Mouse (Mus musculus): ENCODE measurements around the gene Igfbp4. TPM values are rescaled to one million over a fixed set of nuclear protein-coding genes. Genes with fewer than 3 reads are reported as not detected.
A peak's percentile ranks its signal among the peaks of the same experiment; 100 is the strongest.

Igfbp4 gene
- total RNA-seq, 2 experiments from 2014 or later, result 76.9 to 104 TPM

DNA sequence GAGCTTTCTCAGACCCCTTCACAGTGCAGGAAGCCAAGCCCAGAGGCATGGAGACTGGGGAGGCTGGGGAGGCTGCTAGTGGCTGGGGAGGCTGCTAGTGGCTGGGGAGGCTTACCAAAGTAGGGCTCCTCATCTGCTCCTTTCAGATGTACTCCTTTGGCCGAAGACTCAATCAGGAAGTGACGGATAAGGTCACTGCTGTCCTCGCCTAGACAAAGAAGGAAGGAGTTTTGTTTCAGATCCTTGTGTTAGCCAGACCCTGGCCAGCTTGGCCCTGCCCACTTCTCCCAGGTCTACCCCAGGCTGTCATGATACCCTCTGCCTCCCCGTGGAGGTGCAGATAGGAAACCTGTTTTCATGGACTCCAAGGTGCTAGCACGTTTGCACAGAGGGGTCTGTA is 32.7 kb downstream of the Igfbp4 start:
- no peak for DNase-seq
- intact Hi-C loops (cut with DNase I; ENCODE audit: low total_unique reads), result loop anchor here (5.0 kb wide), 1 partner anchor 39 kb away; no protein-coding TSS in a partner anchor

GRCm38 (mm10) chr11:99076744-99077319 is 35.8 kb downstream of the Igfbp4 start:
- intact Hi-C loops (cut with DNase I; ENCODE audit: low total_unique reads), result no loop called here
- DNase-seq, result no peak

DNA sequence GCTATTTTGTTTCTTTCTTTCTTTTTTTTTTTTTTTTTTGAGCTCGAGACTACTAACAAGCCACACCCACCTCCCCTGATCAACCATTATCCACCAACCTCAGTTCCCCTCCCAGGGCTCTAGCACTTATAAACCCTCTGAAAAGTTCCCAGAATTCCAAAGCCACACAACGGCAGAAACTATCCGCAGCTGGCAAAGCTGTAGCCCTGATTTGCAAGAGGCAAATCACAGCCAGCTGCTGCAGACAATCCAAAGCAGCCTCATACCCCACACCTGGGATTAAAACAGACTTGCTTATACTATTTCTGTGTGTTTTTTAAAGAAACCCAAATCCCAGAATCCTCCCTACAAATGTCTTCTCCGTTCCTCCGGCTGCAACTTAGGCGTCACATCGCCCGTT is 36.8 kb downstream of the Igfbp4 start:
- intact Hi-C loops (cut with DNase I; ENCODE audit: low total_unique reads), result no loop called here
- no peak for DNase-seq

DNA sequence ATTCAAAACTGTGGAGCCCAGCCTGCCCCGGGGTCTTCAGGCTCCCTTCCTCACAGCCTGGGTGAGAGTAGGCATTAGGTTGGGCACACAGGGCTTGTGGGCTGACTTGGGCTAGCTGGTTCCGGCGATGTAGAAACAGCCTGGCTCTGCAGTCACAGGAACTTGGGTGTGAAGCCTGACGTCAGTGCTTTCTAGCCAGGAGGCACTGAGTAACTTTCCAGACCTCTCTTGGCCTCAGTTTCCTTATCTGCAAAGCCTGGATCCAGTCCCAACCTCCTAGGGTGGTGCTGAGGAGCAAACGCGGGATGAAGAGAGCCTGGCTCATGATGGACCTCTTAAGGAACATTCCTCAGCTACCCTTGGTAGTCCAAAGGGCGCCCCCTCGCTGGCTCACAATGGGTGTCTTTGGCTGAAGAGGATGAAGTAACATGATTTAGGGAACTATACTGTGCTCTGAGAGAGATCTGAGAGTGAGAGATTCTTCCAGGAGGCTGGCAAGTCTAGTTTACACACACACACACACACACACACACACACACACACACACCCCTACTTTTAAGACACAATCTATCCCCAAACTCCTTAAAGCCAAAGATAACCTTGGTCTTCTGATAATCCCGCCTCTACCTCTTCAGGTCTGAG is 40.0 kb downstream of the Igfbp4 start:
- intact Hi-C loops (cut with DNase I; ENCODE audit: low total_unique reads), result no loop called here
- no peak for DNase-seq

- DNase-seq, result no peak
Measured at GRCm38 (mm10) chr11:99081566-99081965, 40.5 kb downstream of the Igfbp4 start.

DNA sequence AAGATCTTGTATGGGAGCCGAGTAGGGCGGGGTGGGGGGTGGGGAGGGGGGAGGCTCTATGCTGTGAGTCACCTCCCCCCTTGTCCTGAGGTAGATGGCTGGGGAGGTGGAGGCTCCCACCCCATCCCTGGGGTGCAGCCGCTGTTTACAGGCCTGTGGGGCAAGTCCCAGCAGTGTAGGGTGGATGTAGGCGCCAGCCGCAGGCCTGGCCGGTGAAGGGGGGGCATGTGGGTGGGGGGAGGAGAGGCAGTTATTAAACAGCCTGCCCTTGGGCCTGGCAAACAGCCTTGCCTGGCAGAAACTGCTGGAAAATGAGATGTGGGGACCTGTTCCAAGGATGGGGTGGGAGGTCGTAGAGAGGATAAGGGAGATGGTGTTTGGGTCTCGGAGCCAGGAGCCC is 41.1 kb downstream of the Igfbp4 start:
- intact Hi-C loops (cut with DNase I; ENCODE audit: low total_unique reads), result no loop called here
- no peak for DNase-seq

More at GRCm38 (mm10) chr11:99081566-99081965, 40.5 kb downstream of the Igfbp4 start:
- intact Hi-C loops (cut with DNase I; ENCODE audit: low total_unique reads), result no loop called here

DNA sequence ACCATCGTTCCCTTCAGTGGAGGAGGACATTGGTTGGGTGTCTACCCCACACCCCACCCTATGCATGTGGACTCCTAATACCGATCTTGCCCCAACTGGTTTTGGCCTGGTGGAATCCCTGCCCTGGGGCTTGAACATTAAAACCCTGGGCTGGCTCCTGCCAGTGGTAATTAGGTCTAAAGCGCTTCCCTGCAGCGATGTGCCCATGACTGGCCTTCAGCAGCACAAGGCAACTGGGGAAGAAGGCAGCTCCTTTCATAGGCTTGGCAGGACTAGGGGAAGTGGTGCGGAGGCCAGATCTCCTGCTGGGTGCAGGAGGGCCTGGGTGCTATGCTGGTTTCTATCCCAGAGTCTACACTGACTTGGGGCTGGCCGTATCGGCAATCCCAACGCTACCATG is 42.5 kb downstream of the Igfbp4 start:
- intact Hi-C loops (cut with DNase I; ENCODE audit: low total_unique reads), result no loop called here
- no peak for DNase-seq

DNA sequence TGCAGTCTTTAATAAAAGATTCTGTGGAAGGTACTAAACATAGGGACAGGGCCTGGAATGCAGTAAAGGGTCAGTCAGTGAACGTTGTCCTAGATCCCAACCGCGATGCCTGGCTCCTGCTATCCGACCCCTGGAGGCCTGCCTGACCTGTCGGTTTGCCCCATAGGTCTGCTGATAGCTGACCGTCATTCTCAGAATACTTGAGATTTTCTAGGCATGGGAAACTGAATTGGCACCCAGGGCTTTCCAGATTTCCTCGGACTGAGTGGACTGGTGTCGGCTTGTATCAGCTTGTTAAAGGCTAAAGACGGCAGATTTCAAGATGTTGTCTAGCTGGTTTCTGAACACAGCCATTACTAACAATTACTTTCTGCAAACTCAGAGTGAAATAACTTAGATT is 43.3 kb downstream of the Igfbp4 start:
- intact Hi-C loops (cut with DNase I; ENCODE audit: low total_unique reads), result no loop called here
- no peak for DNase-seq

DNA sequence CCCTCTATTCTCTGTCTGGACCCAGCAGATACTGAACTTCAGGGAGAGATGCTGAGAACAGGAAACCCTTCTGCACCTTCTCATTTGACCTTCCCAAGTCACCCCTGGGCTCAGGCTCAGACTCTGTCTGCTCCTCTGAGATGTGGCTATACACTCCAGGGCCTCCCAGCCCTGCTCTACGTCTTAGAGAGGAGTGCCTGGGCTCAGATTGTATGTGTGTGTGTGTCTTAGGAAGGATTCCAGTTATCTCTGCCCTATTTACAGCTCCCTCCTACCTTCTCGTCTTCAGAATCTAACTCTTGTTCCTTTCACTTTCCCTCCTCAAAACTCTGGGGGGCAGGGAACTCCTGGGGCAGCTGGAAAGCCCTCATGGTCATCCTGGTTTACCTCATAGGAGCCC is 47.4 kb downstream of the Igfbp4 start:
- intact Hi-C loops (cut with DNase I; ENCODE audit: low total_unique reads), result no loop called here
- no peak for DNase-seq

- intact Hi-C loops (cut with DNase I; ENCODE audit: low total_unique reads), result no loop called here
Measured at GRCm38 (mm10) chr11:99089077-99089601, 48.1 kb downstream of the Igfbp4 start, which contains the start of gene Tns4. Tns4 (minus strand) TSS chr11:99089306.

GRCm38 (mm10) chr11:99090391-99090790 is 49.3 kb downstream of the Igfbp4 start:
- intact Hi-C loops (cut with DNase I; ENCODE audit: low total_unique reads), result no loop called here
- DNase-seq, result no peak

More at GRCm38 (mm10) chr11:99089077-99089601, 48.1 kb downstream of the Igfbp4 start, which contains the start of gene Tns4:
- no peak for DNase-seq

DNA sequence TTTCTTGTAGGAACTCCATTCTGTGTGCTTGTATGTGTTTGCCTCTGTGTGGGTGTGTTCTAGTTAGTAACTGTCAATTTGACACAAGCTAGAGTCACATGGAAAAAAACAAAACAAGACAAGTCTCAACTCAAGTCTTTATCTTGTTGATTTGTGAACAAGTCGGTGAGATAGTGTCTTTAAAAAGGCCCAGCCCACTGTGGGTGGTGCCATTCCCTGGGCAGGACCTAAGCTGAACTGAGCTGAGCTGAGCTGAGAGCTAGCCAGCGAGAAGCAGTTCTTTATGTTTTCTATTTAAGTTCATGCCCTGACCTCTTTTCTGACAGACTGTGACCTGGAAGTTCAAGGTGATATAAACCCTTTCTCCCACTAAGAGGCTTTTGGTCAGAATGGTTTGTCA is 50.6 kb downstream of the Igfbp4 start:
- DNase-seq, result no peak
- intact Hi-C loops (cut with DNase I; ENCODE audit: low total_unique reads), result no loop called here

GRCm38 (mm10) chr11:99093740-99094139 is 52.7 kb downstream of the Igfbp4 start:
- DNase-seq, result no peak
- intact Hi-C loops (cut with DNase I; ENCODE audit: low total_unique reads), result no loop called here

GRCm38 (mm10) chr11:99094911-99095676 is 54.0 kb downstream of the Igfbp4 start:
- intact Hi-C loops (cut with DNase I; ENCODE audit: low total_unique reads), result no loop called here
- DNase-seq, result no peak

DNA sequence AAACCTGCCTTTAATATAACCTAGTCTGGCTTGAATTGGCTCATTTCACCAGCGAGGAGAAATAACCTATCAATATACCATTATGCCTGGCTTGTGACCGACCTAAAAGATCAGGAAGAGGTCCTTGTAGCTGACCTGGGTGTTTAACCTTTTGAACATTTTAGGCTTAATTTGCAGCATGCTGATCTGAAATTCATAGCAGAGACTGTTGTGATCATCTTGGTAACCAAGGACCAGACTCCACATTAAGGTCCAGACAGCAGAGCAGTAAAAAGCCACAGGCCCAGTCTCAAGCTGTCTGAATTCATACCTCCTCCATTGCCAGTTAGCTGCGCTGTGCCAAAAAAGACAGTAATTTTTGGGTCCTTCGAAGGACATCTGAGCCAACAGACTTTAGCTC is 54.7 kb downstream of the Igfbp4 start:
- intact Hi-C loops (cut with DNase I; ENCODE audit: low total_unique reads), result no loop called here

DNA sequence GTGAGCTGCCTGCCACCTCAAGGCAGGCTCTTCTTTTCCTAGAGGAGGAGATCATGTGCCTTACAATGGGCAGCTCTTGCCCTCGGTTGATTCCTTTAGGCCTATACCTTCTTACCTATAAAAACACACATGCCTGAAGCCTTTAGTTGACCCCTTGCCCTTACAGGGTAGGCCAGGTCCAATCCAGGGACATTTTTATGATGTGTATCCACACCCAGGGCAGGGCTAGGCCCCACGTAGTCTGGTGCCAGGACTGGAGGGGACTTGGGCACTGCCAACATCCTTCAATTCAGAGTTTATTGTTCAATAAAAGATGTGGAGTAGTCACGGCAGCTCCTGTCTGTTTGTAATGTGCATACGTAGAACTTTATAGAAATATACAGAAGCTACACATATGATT is 55.4 kb downstream of the Igfbp4 start:
- DNase-seq, result no peak
- intact Hi-C loops (cut with DNase I; ENCODE audit: low total_unique reads), result no loop called here

More for the DNA sequence above, 54.7 kb downstream of the Igfbp4 start:
- DNase-seq, result no peak

- intact Hi-C loops (cut with DNase I; ENCODE audit: low total_unique reads), result no loop called here
Measured at GRCm38 (mm10) chr11:99096996-99097774, 56.1 kb downstream of the Igfbp4 start.

DNA sequence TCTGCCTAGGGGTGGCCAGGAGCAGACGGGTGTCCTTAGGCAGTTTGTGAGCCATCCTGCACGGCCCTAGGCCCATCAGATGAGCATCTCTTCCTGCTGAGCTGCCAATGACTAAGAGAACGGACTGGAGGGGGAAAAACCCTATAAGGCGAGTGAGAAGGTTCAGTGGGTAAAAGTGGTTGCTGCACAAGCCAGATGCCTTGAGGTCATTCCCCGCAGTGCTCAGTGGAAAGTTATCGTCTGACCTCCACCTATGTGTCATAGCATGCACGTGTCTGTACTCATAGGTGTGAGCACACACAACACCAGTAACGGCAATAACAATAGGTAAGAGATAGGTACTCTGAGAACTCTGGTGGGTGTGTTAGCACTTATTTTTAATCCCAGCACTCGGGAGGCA is 57.9 kb downstream of the Igfbp4 start:
- intact Hi-C loops (cut with DNase I; ENCODE audit: low total_unique reads), result no loop called here
- no peak for DNase-seq

More at GRCm38 (mm10) chr11:99096996-99097774, 56.1 kb downstream of the Igfbp4 start:
- no peak for DNase-seq

GRCm38 (mm10) chr11:99099516-99099915 is 58.5 kb downstream of the Igfbp4 start:
- intact Hi-C loops (cut with DNase I; ENCODE audit: low total_unique reads), result no loop called here
- DNase-seq, result peak; percentile 34

GRCm38 (mm10) chr11:99100215-99100614 is 59.2 kb downstream of the Igfbp4 start:
- intact Hi-C loops (cut with DNase I; ENCODE audit: low total_unique reads), result no loop called here
- DNase-seq, result no peak

Measured in gastrocnemius, postnatal 14 days (tissue).